Mouse (Mus musculus): ENCODE measurements around the gene Cpped1. TPM values are rescaled to one million over a fixed set of nuclear protein-coding genes. Genes with fewer than 3 reads are reported as not detected.

The Cpped1 gene
- polyA plus RNA-seq, 1 experiment from 2014 or later: 60.5 TPM

DNA sequence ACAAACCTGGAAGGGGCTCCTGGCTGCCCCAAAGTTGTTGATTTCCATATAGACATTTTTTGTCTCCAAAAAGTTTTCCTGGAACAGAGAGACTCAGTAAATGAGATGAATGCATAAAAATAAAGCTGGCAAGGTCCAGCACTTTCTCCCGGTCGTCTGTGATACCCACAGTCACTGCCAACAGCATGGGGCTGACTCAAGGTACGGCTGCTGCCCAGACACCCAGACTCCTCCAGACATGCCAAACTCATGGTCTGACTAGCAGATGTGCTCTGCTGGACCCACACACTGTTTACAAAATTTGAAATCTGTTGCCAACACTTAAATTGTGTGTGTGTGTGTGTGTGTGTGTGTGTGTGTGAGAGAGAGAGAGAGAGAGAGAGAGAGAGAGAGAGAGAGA is 14.4 kb downstream of the Cpped1 start:
- no peaks in the 10 kb centered on the region for H3K27me3 ChIP-seq
- CTCF ChIA-PET: interaction anchor here (0.6 to 2.5 kb wide), 2 partner anchors 15 to 72 kb away, joined by 3 to 9 read pairs; partner anchors contain the start of gene Cpped1
- no peak for ATAC-seq
- DNase-seq (ENCODE audit: low read depth, low spot score): no peak
- POLR2A ChIA-PET: interaction anchor here (0.7 kb wide), 1 partner anchor 11 kb away, joined by 3 read pairs; no protein-coding TSS in a partner anchor
- in situ Hi-C loops (cut with MboI; ENCODE audit: low pct_unique_long_range_greater_than_20kb): no loop called here
- no peak for TF ChIP-seq CTCF (IDR thresholded peaks at IDR 0.05)

DNA sequence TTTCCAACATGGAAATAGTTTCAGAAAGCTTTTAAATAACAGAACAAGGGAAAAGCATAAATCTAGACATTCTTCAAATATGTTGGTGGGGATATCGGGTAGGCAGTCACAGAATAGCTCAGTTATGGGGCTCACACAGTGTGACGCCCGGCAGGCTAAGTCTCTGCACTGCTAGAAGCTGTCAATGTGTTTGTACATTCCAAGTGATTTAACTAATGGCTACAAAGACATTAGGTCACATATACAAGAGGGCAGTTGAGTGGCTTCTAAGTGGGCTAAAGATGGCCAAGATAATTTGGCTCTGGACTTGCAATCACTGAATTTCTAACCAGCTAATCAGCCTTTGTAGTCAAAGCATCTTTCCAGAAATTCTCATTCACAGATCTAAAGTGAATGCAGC is 19.1 kb downstream of the Cpped1 start:
- CTCF ChIA-PET: interaction anchor here (0.8 kb wide), 1 partner anchor 10 kb away, joined by 3 read pairs; no protein-coding TSS in a partner anchor
- TF ChIP-seq CTCF (IDR thresholded peaks at IDR 0.05): no peak
- H3K27me3 ChIP-seq: no peaks in the 10 kb centered on the region
- ATAC-seq (peak; percentile 94), DNase-seq (ENCODE audit: low read depth, low spot score) (peak; percentile 41)
- POLR2A ChIA-PET: interaction anchor here (1.0 to 1.8 kb wide), 2 partner anchors 75 to 177 kb away, joined by 3 to 4 read pairs; no protein-coding TSS in a partner anchor
- in situ Hi-C loops (cut with MboI; ENCODE audit: low pct_unique_long_range_greater_than_20kb): no loop called here

DNA sequence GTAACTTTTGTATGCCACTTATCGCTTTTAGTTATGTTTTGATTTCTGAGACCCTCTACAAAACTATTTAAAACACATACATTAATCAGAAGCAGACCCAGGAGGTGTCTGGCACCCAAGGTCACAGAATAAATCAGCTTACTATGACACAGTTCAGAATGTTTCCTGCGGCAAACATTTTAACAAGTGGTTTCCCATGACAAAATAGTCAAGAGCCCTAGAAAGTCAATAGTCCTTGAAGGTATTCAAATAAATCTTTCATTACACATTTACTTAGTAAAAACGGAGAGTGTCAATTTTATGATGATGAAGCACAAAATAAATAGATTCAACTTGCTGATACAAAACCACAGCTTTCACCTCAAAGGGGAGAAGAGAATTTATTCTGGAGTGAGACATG is 19.5 kb downstream of the Cpped1 start:
- DNase-seq (ENCODE audit: low read depth, low spot score): peak; percentile 47
- ChIA-PET CTCF (interaction anchor here (0.8 kb wide), 1 partner anchor 10 kb away, joined by 3 read pairs; no protein-coding TSS in a partner anchor), POLR2A (interaction anchor here (1.0 to 1.8 kb wide), 2 partner anchors 75 to 177 kb away, joined by 3 to 4 read pairs; no protein-coding TSS in a partner anchor)
- TF ChIP-seq CTCF (IDR thresholded peaks at IDR 0.05): no peak
- in situ Hi-C loops (cut with MboI; ENCODE audit: low pct_unique_long_range_greater_than_20kb): no loop called here
- ATAC-seq: peak; percentile 65
- H3K27me3 ChIP-seq: no peaks in the 10 kb centered on the region

DNA sequence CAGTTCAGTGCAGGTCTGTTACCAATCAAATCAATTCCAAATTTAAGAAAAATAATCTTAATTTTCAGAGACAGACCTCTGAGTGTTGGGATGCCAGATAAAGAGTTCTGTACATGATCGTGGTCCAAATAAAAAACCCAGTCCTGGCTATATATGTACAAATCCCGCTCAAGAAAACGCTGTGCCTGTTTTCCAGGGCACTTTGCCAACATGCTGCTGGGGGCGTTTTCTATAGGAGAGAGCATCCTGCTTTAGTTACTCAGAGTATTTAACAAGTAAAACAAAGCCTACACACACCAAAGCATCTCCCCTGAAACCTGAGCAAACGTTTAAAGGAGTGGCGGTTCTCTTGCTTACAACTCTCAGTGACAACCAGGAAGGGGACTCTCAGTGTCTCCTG is 27.4 kb downstream of the Cpped1 start:
- ChIA-PET CTCF (no interaction called here), POLR2A (no interaction called here)
- ATAC-seq: no peak
- no peak for DNase-seq (ENCODE audit: low read depth, low spot score)
- in situ Hi-C loops (cut with MboI; ENCODE audit: low pct_unique_long_range_greater_than_20kb): no loop called here
- H3K27me3 ChIP-seq: no peaks in the 10 kb centered on the region
- no peak for TF ChIP-seq CTCF (IDR thresholded peaks at IDR 0.05)

DNA sequence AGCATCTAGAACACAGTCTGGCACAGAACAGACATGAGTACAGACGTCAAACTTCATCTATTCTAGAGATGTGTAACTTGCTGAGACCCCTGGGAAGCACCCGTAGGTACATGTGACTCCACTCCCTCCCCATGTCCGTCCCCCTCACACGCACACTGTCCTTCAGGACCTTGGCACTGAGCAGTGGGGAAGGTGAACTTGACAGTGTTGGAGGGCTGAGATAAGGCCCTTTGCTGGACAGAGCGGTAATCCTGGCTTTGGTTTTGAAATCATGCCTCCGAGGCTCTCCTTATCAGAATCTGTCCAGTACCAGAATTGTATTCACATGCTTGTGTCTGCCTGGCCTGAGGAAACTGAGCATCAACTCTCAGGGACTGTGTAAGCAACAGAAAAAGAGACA is 28.8 kb downstream of the Cpped1 start:
- TF ChIP-seq CTCF (IDR thresholded peaks at IDR 0.05): no peak
- DNase-seq (ENCODE audit: low read depth, low spot score): no peak
- ChIA-PET POLR2A (no interaction called here), CTCF (no interaction called here)
- ATAC-seq: no peak
- in situ Hi-C loops (cut with MboI; ENCODE audit: low pct_unique_long_range_greater_than_20kb): no loop called here
- no peaks in the 10 kb centered on the region for H3K27me3 ChIP-seq

DNA sequence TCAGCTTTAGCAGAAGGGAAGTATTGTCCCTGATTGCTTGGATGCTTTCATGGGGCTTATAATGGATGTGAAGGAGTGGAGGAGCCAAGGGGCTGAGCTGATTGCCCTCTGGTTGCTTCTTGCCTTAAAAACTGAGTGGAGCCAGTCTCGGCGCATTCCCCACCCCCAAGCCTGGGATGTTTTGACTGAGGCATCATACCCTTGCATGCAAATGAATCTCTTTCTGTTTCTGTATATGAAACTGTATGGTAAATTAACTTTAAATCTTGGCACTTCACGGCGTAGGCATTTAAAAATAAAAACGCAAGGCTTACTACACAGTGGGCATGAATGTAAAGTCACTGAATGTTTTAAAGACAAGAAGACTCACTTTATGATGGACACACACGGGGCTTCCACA is 30.0 kb downstream of the Cpped1 start:
- in situ Hi-C loops (cut with MboI; ENCODE audit: low pct_unique_long_range_greater_than_20kb): no loop called here

DNA sequence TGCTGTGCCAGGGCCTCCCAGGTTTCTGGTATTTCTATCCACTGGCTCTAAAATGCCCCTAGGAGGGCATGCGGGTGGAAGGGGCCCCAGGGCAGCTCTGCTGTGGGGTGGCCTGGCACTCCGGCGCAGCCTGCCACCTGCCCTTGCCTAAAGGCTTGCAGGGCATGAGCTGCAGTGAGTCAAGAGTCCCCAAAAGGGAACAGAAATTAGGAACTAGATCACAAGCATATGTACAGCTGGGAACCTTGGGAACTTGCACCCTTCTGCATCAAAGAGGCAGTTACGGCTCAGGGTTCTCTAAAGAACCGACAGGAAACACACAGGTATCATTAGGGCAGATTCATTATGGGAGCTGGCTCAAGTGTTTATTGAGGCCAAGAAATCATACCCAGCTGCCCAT is 34.0 kb downstream of the Cpped1 start:
- no peaks in the 10 kb centered on the region for H3K27me3 ChIP-seq
- DNase-seq (ENCODE audit: low read depth, low spot score): no peak
- in situ Hi-C loops (cut with MboI; ENCODE audit: low pct_unique_long_range_greater_than_20kb): no loop called here
- CTCF ChIA-PET: interaction anchor here (1.3 kb wide), 1 partner anchor 21 kb away, joined by 5 read pairs; no protein-coding TSS in a partner anchor
- ATAC-seq: no peak
- no peak for TF ChIP-seq CTCF (IDR thresholded peaks at IDR 0.05)
- POLR2A ChIA-PET: no interaction called here

More for the DNA sequence above, 30.0 kb downstream of the Cpped1 start:
- no peak for DNase-seq (ENCODE audit: low read depth, low spot score)
- ChIA-PET CTCF (no interaction called here), POLR2A (no interaction called here)
- no peak for TF ChIP-seq CTCF (IDR thresholded peaks at IDR 0.05)
- H3K27me3 ChIP-seq: no peaks in the 10 kb centered on the region
- no peak for ATAC-seq

DNA sequence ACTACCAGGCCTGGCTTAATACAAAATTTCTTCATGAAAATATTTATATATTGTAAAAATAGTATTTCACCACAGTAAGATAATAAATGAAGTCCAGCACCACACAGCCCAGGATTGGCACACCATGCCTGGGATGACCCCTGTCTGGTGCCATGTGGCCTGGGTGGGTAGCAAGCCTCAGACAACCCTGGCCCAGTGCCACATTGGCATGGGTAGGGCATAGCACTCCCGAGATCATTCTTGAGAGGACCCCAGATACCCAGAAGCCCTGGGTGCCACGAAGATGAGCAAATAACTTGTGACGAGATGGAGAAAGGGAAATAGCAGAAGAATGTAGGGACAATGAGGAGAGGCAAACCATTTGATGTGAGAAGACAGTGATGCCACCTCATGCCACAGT is 36.0 kb downstream of the Cpped1 start:
- no peaks in the 10 kb centered on the region for H3K27me3 ChIP-seq
- DNase-seq (ENCODE audit: low read depth, low spot score) (no peak), ATAC-seq (no peak)
- no peak for TF ChIP-seq CTCF (IDR thresholded peaks at IDR 0.05)
- CTCF ChIA-PET: no interaction called here
- in situ Hi-C loops (cut with MboI; ENCODE audit: low pct_unique_long_range_greater_than_20kb): no loop called here
- POLR2A ChIA-PET: interaction anchor here (1.0 kb wide), 1 partner anchor 10 kb away, joined by 4 read pairs; no protein-coding TSS in a partner anchor

DNA sequence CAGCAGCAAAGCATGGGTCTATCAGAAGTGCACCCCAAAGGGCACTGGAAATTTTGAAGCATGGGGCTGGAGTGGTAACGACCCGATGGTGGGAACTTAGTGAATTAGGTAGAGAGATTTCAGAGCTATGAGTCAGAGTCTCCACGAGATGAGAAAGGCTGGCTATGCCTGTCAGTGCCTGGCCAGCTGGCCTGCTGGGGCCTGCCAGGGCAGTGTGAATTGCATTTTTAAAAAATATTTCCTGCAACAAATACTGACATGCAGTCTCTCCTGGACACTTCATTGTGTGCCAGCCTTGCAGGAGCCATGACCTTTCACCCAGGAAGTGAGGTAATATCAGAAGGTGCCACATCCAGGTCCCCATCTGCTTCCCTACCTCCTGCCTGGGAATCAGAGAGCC is 40.8 kb downstream of the Cpped1 start:
- in situ Hi-C loops (cut with MboI; ENCODE audit: low pct_unique_long_range_greater_than_20kb): no loop called here
- no peaks in the 10 kb centered on the region for H3K27me3 ChIP-seq
- no peak for TF ChIP-seq CTCF (IDR thresholded peaks at IDR 0.05)
- no peak for ATAC-seq
- CTCF ChIA-PET: interaction anchor here (1.3 kb wide), 1 partner anchor 10 kb away, joined by 3 read pairs; no protein-coding TSS in a partner anchor
- no peak for DNase-seq (ENCODE audit: low read depth, low spot score)
- POLR2A ChIA-PET: no interaction called here

DNA sequence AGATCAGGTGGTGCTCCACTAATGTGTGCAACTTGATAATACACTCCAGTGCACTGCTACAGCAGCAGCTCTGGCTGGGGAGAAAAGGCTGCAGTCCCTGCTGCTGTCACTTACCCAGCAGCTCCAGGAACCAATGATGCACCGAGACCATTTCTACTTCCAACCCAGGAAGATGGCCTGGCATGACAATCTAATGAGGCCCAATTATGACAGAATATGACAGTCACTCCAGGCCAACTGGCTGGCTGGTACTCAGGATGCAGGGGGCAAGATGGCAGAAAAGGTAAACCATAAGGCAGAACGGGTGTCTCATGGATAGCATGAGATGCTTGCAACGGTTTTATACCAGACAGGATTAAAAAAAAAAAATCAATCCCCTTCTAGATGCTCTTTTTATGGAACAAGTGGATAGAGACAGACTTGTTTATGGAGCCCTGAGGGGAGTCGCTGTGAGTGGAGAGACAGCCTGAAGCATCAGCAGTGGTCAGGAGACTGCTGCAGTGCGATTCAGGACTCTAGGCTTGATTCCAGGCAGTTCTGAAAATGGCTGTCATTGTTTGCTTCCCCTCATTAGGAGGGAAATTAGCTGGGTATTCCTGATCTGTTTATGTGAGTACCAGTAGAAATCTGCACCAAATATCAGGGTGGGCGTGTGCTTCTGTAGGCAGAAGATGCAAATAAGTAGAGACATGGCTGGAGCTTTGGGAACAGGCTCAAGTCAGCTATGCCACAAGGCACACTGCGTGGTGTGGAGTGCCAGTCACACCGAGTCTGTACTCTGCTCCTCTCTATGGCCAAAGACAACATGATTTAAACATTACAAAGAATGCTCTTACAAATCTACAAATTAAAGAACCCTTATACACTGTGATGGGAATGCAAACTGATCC is 56.3 kb downstream of the Cpped1 start:
- CTCF ChIA-PET: interaction anchor here (1.4 kb wide), 1 partner anchor 22 kb away, joined by 5 read pairs; no protein-coding TSS in a partner anchor
- DNase-seq (ENCODE audit: low read depth, low spot score): no peak
- no peak for TF ChIP-seq CTCF (IDR thresholded peaks at IDR 0.05)
- POLR2A ChIA-PET: interaction anchor here (0.5 kb wide), 1 partner anchor 54 kb away, joined by 3 read pairs; no protein-coding TSS in a partner anchor
- H3K27me3 ChIP-seq: no peaks in the 10 kb centered on the region
- no peak for ATAC-seq
- in situ Hi-C loops (cut with MboI; ENCODE audit: low pct_unique_long_range_greater_than_20kb): no loop called here

All from Patski (cell line).